Mouse (Mus musculus) adrenal gland, postnatal 25 days (tissue): ENCODE data around the gene Bri3. TPM values are rescaled to one million over a fixed set of nuclear protein-coding genes. Genes with fewer than 3 reads are reported as not detected.

ENCODE experiments used
- DNase-seq: peaks from one replicate; pipeline ENCODE4 v3.0.0; 2021; ENCODE audit warnings: mixed read lengths
- total RNA-seq: library from RNA; stranded (reverse); gene quantifications from 2 replicates; pipeline ENCODE4 v1.2.3, GENCODE M21; 2021

The Bri3 gene
- total RNA-seq, 1 experiment from 2014 or later: 110 TPM

DNA sequence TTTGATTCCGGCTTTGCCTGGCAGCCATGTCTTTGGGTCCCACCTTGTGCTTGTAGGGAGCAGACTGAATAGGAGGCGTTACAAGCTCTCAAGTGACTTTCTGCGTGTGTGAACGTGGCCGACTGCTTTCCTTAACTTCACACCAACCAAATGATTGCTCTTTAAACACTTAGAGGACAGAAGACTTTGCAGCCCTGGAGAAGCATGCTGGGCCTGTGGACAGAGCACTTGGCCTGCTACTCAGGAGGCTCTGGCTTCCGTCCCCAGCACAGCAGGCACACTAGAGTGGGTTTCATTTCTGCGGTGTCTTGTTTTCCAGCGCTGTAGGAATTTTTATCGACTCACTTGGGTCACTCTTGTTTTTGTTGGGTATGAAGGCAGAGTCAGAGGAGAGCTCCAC, 18.8 kb downstream of the Bri3 start:
- no peak for DNase-seq

DNA sequence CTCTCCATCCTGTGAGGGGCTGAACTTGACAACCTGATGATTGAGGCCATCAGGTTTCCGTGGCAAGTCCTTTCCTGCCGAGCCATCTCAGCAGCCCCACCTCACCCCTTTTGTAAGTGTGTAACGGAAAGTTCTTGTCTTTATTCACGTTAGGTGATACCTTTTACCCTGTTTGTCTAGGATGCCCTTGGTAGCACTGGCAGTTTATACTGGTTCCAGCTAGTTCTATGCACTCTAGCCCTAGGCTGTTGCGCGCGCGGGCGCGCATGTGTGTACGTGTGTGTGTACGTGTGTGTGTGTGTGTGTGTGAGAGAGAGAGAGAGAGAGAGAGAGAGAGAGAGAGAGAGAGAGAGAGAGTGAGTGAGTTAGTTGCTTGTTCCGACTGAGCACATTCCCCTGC, 19.3 kb downstream of the Bri3 start:
- no peak for DNase-seq

DNA sequence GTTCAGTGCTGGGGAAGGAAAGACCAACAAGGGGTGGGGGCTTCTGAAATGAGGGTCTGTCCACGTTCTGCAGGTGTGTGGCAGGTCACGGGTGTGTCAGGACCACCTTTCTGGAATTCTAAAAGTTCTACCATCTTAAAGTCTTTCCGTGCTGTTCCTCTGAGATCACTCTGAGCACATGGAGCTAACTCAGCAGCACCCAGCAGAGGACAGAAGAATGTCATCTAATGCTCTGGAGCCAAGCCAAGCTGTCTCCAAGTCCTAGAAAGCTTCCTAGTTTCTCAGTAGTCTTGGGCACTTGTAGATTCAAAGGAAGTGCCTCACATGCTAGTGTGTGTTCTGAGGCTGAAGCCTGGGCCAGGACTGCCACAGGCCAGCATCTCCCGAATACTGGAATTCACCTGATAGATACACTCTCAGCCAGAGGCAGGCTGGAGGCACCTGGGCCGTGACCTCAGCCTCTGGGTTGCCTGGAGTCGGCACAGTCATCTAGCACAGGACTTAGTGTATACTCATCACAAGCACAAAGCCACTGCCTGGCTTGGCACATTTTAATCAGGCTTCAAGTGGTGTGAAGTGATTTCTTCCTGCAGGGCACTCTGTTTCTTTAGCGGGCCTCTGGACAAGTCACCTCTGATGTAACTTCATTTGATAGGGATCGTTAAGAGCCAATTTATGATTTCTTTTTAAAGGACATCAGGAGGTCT, 23.5 kb downstream of the Bri3 start:
- DNase-seq: no peak

DNA sequence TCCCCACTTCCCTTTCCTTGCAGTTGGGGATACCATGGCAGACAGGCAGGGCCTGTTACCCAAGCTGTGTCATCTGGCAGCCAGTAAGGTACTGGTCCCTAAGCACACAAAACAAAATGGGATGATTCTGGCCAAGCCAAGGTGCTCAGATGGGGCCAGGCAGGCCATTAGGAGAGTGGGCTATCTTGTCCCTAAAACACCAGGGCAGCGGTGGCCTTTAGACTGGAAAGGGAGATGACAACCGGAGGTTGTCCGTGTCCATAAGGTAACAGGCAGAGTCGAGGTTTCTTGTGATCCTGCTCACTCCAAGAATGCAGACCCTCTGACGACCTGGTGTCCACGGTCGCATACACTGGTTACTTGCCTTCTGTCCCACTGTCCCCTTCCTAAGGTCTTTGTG, 25.7 kb downstream of the Bri3 start:
- DNase-seq: no peak

DNA sequence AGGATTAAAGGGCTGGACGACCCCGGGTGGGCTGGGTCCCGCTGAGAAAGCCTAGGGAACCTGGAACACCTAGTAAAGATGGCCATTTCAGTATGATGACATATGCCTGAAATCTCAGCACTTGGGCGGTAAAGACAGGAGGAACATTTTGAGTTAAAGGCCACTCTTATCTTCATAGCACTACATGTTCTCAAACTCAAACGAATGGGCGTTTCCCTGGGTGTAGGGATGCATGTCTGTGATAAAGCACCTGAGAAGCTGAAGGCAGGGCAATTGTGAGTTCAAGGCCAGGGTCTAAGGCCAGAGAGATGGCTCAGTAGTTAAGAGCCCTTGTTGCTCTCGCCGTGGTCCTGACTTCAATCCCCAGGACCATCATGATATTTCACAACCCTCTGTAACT, 26.2 kb downstream of the Bri3 start:
- no peak for DNase-seq

GRCm38 (mm10) chr5:144271118-144271517, 26.9 kb downstream of the Bri3 start:
- DNase-seq: no peak

DNA sequence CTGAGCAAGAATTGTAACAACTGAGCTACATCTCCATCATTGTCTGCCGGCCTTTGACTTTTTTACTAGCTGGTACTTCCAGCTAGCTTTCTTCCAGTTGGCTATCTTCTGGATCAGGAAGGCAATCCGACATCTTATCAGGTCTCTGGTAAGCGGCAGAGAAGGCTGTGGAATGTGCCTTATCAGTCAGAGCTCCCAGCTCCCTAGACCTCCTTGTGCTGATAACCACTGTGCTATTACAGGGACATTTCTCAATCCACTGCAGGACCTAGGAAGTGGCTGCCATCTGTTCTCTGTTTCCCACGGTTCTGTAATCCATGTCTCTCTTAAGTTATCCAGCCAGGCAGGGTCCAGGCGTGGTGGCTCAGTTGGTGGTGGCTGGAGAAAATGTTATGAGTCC, 27.5 kb downstream of the Bri3 start:
- DNase-seq: no peak

DNA sequence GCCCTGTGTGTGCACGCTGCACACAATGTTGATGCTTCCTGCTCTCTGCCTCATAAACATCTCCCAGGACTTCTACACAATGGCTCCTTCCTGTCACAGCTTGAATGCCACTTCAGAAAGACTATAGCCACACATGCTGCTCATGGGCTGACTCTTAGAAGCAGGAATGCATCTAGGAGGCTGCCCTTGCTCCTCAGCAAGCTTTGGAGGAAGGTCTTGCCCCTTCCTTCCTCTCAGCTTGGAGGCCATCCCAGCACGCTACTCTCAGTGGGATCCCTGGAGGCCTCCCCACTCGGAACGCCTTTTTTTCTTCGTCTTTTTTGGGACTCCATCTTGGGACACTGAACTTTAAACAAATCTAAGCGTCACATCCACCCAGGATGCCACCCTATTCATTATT, 30.7 kb downstream of the Bri3 start:
- DNase-seq: no peak

DNA sequence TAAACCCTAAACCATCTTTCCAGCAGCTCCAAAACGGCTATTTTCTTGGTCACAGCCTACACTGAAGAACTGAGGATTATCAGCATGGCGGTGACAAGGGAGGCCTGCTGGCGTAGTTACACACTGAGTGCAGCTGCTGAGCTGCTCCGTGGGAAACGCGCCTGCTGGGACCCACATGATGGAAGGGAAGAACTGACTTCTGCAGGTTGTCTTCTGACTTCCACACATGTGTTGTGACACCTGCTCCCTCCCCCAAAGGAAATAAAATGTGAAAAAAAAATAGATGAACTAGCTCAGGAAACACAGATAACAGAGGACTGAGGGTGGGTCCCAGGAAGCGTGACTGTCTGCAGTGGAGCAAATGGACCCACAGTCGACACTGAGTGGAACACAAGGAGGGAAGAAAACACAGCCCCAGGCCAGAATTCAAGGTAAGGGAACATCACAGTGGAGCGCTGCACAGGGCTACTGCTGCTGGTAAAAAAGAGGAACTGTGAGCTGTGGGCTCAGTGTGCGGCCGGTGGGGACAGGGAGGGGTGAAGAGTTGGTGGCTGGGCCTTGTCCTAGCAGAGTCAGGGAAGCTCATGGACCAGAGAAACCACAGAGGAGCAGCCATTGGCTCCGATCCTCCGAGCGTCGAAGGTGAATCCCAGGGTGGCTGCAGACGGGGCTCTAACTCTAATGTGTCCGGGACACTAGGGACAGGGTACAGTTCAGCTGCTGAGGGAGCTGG, 32.8 kb downstream of the Bri3 start:
- no peak for DNase-seq

DNA sequence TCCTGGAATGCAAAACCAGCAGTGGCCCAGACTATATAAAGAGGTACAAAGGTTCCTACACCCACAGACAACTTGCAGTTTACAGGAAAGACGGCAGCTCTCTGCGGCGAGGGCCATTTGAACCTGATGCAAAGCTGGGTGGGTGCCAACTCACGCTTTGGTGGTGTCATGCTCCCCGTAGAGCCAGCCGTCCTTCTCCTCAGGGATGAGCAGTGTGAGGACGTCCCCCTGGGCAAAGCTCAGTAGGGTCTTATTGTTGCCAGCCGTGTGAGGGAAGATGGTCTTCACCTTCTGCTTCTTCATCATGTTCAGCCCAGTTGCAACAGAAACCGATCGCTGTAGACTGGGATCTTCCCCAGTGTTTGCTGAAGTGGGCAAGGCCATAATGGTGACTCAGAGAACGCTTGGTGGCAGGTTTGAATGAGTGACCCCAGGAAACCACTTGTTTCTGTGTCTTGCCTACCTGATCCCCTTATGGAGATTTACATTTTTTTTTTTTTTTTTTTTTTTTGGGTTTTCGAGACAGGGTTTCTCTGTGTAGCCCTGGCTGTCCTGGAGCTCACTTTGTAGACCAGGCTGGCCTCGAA, 34.2 kb downstream of the Bri3 start:
- no peak for DNase-seq

DNA sequence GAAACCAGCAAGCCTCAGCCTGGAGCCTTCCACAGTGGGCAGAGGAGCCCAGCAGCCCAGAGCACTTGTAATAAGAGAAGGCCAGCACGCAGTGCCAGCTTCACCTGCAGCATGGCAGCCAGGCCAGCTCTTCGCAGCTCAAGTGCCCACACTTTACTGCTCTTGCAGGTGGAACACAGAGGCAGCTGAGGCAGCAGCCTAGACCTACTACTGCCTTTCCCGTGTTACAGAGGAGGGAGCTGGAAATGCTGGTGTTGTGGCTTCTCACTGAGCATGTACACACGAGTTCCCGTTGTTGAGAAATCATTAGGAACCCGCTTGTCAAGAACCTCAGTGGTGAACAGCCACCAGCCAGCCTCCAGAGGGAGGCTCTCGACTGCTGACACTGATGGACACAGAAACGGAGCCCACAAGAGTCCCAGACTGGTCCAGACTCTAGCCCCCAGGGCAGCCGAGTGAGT, 34.9 kb downstream of the Bri3 start:
- DNase-seq: no peak

DNA sequence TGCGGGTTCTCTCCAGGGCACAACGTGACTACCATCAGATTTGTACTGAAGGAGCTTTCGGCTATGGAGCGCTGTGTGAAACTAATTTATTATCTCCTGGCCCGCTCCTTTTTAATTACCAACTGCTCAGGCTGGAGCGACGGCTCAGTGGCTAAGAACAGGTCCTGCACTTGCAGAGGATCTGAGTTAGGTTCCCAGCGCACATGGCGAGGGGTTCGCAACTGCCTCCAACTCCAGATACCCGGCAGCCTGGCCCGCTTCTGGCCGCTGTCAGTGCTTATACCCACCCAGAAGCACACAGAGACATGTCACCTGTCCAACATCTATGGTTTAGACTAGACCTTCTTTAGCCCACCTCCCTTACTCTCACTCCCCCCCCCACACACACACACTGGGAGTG, 35.7 kb downstream of the Bri3 start:
- DNase-seq: no peak

GRCm38 (mm10) chr5:144282470-144283260, 38.4 kb downstream of the Bri3 start:
- no peak for DNase-seq

- no peak for DNase-seq
Measured at GRCm38 (mm10) chr5:144283551-144284031, 39.4 kb downstream of the Bri3 start.

DNA sequence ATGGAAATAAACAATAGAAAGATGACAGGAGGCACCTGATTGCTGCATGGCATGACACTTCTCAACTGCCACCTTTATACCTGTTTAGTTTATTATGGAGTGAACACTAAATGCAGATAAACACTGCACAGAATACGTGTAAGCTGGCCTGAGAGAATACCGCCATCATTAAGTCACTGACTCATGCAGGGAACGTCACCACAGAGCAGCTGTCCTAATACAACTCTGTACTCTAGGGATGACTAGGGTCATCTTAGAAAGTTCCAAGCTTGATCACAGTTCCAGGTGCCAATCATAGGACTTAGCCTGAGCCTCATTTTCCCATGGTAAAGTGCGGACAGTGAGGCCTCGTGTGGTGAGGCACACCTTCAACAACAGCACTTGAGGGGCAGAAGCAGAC, 40.4 kb downstream of the Bri3 start:
- no peak for DNase-seq

- DNase-seq: no peak
Measured at GRCm38 (mm10) chr5:144286591-144287266, 42.5 kb downstream of the Bri3 start.

DNA sequence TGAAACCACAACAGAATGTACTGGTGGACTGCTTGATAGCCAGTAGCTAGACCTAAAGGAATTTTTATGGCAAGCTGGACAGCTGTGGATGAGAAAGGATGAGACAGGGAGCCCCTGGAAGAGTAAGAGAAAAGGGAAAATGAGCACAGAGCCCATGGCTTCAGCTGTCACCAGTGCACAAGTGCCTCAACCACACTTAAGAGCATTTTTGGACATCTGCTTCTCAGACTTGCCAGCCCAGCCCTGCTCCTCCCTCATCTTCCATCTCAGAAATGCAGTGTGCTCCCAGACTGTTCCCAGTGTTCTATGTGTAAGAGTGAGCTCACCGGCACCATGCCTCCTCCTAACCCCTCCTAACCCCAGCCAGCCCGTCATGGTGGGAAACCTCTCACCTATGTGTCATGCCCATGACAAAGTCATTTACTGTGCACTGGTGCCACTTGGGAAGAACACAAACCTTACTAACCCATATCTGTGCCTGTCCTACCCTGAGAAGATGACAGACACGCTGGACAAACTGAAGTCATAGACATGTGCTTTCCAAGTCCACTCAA, 43.1 kb downstream of the Bri3 start:
- no peak for DNase-seq

- no peak for DNase-seq
Measured at GRCm38 (mm10) chr5:144288391-144288790, 44.2 kb downstream of the Bri3 start.

DNA sequence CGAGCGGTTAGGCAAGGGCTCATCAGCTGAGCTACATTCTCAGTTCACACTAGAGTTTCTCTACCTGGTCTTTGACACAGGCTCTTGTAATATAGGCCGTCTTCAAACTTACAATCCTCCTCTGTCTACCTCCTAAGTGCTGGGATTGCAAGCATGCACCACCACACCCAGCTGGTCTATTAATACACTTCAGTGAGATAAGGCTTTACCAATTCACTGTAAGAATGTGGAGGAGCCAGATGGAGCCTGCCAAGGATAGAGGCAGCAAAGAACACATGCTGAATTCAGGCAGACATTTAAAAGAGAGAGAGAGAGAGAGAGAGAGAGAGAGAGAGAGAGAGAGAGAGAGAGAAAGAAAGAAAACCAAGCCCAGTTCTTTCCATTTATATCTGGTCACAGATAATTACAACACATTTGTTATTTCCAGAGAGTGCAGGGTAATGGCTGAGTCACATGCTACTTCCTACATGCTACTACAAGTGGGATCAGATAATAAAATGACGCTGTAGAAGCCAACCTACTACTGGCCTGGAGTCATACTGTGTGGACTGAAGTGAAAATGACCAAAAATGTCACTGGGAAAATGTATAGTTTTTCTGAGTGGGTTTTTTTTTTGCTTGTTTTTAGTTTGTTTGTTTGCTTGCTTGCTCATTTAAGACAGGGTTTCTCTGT, 45.7 kb downstream of the Bri3 start:
- DNase-seq: no peak

- DNase-seq: no peak
Measured at GRCm38 (mm10) chr5:144294908-144295307, 50.7 kb downstream of the Bri3 start.

- DNase-seq: no peak
Measured at GRCm38 (mm10) chr5:144295357-144295756, 51.1 kb downstream of the Bri3 start.
